Mouse (Mus musculus) lung, postnatal 36 days (tissue): ENCODE data around the gene Fbxw9.

Experiments used
- DNase-seq: peaks from one replicate; pipeline ENCODE4 v3.0.0; 2022; ENCODE audit warnings: mixed read lengths

Fbxw9 gene

GRCm38 (mm10) chr8:85059879-85060616 lies at the start of gene Fbxw9:
Fbxw9 (plus strand) TSS chr8:85060055.
- DNase-seq: peak; percentile 98

GRCm38 (mm10) chr8:85011242-85011641 lies 48.6 kb upstream of the Fbxw9 start:
- no peak for DNase-seq

GRCm38 (mm10) chr8:85013230-85013840 lies 46.5 kb upstream of the Fbxw9 start:
- DNase-seq: peak; percentile 89

GRCm38 (mm10) chr8:85014431-85014830 lies 45.4 kb upstream of the Fbxw9 start, which contains the start of gene Best2:
Best2 (minus strand) TSS chr8:85014531.
- no peak for DNase-seq

DNA sequence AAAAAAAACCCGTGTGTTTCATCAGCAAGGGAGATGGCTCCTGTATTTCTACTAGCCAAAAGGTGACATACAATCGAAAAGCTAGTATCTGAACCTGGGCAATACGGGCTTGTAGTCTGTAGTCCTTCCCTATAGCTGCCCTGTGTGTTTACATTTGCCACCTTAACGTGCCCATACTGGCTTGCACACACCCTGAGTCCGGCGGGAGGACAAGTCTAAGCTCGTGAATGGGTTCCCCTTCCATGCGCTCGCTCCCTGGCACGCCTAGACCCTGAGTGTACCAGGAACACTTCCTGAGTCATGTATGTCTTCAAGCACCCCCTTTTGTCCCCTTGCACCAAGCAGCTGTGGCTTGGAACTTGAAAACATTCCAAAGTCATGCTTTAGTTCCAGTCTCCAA lies 43.1 kb upstream of the Fbxw9 start:
- no peak for DNase-seq

GRCm38 (mm10) chr8:85017209-85017608 lies 42.6 kb upstream of the Fbxw9 start:
- no peak for DNase-seq

- DNase-seq: no peak
Measured at GRCm38 (mm10) chr8:85021514-85022055, 38.3 kb upstream of the Fbxw9 start.

DNA sequence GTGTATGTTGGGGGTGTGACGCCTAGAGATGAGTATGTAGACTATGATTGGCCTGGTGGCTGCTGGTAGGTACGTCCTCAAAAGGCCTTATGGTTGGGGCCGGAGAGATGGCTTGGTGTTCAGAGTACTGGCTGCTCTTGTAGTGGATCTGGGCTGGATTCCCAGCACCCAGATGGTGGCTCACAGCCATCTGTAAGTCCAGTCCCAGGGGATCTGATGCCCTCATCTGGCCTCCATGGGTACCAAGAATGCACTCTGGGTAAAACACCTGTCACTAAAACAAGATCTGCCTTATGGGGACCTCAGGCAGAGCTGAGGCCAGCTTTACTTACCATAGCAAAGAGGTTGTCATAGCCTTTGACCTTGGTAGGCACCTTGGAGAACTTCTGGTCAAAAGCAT lies 36.0 kb upstream of the Fbxw9 start:
- no peak for DNase-seq

DNA sequence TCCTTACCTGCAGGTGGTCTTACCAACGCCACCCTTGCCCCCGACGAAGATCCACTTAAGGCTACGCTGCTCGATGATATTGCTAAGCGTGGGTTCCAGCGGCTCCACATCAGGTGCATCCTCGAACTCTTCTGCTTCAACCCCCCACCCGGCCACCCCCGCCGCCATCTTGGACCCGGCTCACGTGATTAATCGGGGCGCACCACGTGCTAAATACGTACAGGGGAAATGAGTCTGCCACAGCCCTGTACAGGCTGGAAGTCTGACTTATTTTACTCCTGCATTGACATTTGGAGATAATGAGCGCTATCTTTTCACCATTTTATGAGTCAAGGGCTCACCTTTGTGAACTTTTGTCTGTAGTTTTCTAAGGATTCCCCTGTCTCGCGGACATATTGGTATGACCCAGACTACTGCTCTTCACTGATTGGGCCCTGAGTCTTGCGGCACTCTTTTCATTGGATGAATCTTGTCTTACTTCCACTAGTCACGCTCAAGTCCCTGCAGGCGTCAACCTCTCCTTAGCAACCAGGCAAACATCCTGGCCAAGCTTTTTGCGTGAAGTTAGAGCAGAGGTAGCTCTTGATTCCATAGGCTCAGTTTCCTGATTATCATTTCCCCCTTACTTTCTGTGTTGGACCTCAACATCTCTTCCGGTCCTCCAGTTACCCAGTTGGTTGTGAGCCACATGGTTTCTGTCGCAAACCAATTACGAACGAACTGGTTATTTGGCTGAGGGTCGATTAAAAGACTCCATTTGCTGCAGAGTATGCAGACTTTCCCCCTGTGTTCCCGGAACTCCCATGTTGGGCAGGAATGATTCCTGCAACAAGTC lies 34.5 kb upstream of the Fbxw9 start, which contains the start of gene Asna1:
Gene Asna1, minus strand, starts transcription at position 184 of the 835 bp plus-strand sequence.
- peak; percentile 95 for DNase-seq

DNA sequence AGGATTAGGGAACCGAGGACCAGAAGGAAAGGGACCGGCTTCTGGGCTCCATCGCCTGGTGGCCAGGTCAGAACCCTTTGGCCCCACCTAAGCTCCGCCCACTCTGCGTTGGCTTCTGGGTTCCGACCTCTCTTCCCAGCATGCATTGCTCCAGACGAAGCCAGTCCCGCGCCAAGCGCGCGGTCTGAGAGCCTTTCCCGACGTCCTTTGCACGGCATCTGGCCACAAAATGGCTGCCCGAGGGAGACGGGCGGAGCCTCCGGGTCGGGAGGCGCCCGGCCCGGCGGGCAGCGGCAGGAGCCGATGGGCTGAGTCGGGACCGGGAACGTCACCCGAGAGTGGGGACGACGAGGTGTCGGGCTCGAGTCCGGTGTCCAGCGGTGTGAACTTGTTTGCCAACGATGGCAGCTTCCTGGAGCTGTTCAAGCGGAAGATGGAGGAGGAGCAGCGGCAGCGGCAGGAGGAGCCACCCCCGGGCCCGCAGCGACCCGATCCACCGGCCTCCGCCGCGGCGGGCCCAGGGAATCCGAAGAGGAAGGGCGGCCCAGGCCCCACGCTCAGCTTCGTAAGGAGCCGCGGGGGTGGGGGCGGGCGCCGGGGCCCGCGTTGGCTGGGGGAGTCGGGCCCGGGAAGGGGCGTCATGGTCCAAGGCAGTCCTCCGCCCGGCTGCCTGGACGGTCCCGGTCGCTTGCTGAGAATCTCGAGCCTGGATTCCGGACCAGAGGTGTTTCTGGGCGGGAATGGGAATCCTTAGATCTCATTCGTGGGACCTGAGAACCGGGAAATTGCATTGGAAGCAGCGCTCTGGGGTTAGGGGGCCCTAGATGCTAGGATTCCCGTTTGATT lies 33.0 kb upstream of the Fbxw9 start, which contains the start of gene Trir:
Gene Trir, plus strand, starts transcription at position 154 of the 846 bp plus-strand sequence.
- peak; percentile 99 for DNase-seq

- DNase-seq: peak; percentile 19
Measured at GRCm38 (mm10) chr8:85027516-85027855, 32.4 kb upstream of the Fbxw9 start.

DNA sequence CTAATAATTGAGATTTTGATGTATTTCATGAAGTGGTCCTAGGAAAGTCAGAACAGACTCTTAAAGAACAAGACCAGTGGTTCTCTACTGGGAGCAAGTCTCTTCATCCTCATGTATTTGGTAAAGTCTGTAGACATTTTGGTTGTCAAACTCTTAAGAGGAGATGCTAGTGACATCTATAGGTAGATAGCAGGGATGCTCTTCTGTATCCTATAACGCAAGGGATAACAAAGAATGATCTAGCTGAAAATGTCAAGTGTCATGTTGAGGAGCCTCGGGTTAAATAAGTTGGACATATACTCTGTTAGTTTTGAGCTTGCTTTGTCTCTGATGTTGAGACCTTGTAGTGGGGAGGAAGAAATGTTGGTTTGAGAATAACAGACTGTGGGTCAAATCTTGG lies 31.9 kb upstream of the Fbxw9 start:
- DNase-seq: no peak

- DNase-seq: no peak
Measured at GRCm38 (mm10) chr8:85029271-85029670, 30.6 kb upstream of the Fbxw9 start.

GRCm38 (mm10) chr8:85032622-85033311 lies 27.1 kb upstream of the Fbxw9 start:
- no peak for DNase-seq

- DNase-seq: peak; percentile 64
Measured at GRCm38 (mm10) chr8:85033867-85034266, 26.0 kb upstream of the Fbxw9 start.

DNA sequence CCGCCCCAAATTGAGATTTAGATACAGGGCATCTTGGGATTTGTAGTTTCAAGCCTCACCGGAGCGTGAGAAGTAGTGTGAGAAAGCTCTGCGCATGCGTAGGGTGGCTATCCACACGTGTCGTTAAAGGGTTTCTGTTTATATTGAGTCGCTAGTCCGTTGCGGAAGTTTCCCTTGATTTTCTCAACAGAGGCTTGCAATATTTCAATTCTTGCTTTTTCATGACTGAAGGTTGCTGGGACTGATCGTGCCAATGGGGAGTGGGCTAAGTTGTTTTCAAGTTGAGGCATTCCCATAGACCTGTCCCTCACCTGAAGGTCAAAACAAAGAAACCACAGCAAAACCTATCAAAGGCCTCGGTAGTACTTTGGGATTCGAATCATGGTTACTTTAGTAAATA lies 25.1 kb upstream of the Fbxw9 start:
- DNase-seq: peak; percentile 90

GRCm38 (mm10) chr8:85035165-85035727 lies 24.6 kb upstream of the Fbxw9 start:
- no peak for DNase-seq

DNA sequence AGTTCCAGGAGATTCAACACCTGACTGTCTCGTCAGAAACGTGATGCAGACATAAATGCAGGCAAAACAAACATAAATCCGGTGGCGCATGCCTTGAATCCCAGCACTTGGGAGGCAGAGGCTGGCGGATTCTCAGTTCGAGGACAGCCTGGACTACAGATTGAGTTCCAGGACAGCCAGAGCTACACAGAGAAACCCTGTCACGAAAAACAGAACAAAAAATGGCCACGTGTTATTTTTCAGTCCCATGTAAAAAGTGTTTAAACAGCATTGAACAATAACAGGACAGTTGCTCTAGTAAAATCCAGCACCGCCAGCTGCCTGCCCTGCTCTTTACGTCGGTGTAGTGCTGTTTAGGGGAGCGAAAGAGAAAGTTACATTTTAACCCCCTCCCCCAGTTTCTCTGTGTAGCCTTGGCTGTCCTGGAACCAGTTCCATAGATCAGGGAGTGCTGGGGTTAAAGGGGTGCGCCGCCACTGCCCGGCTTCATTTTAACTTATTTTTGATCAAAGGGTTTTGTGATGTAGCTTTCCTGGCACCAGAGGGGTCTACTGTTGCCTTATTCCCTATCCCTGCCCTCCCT lies 24.0 kb upstream of the Fbxw9 start:
- peak; percentile 21 for DNase-seq

GRCm38 (mm10) chr8:85036381-85036717 lies 23.5 kb upstream of the Fbxw9 start:
- no peak for DNase-seq

GRCm38 (mm10) chr8:85036718-85037365 lies 23.0 kb upstream of the Fbxw9 start, which contains the start of gene Tnpo2:
Tnpo2 (plus strand) TSS chr8:85036915.
- peak; percentile 98 for DNase-seq

GRCm38 (mm10) chr8:85037366-85037680 lies 22.5 kb upstream of the Fbxw9 start:
- no peak for DNase-seq
